ENCODE assay signal across 18 mouse cellular contexts in genomic region chr2:120646777-120647176, GRCm38 (mm10). TPM values are rescaled to one million over a fixed set of nuclear protein-coding genes. Genes with fewer than 3 reads are reported as not detected.
A peak's percentile ranks its signal among the peaks of the same experiment; 100 is the strongest.
DNase-seq lines count a peak whose midpoint lies in the region; ATAC-seq and TF ChIP-seq lines count a peak whose summit lies in the region.
"Had no signal": no experiment of that assay in that cellular context is flagged by ENCODE, and none has a peak within 500 bp of the region (broad histone marks: within the 10 kb centered on the region; RNA-seq: fewer than 3 reads in every experiment).

No protein-coding gene starts in this region.

- no peaks in the 10 kb centered on the region for H3K9me3 ChIP-seq in lung, embryonic 15.5 days
- no peaks in the 10 kb centered on the region for H3K9me3 ChIP-seq in forebrain, postnatal 0 days (ENCODE audit: low read length)
- H3K9me3 ChIP-seq in liver, embryonic 12.5 days (replicated peaks): no peaks in the 10 kb centered on the region
- H3K9me3 ChIP-seq: embryonic facial prominence, embryonic 13.5 days; neural tube, embryonic 15.5 days had no signal

- H3K9ac ChIP-seq in lung, embryonic 15.5 days: no peak overlapping the region
- no peak overlapping the region for H3K9ac ChIP-seq in forebrain, postnatal 0 days
- no peak overlapping the region for H3K9ac ChIP-seq in liver, embryonic 12.5 days
- H3K9ac ChIP-seq: embryonic facial prominence, embryonic 13.5 days; hindbrain, embryonic 14.5 days; liver, postnatal 0 days; neural tube, embryonic 15.5 days had no signal

- H3K4me1 ChIP-seq in lung, embryonic 15.5 days: peaks cover 10% of the 10 kb centered on the region
- no peaks in the 10 kb centered on the region for H3K4me1 ChIP-seq in forebrain, postnatal 0 days (ENCODE audit: insufficient read depth)
- no peaks in the 10 kb centered on the region for H3K4me1 ChIP-seq in liver, embryonic 12.5 days
- H3K4me1 ChIP-seq: neural tube, embryonic 15.5 days had no signal

- peak; percentile 70 for ATAC-seq in lung, embryonic 15.5 days (ENCODE audit: borderline replicate concordance, extremely low read depth, low FRiP score, low TSS enrichment)
- no peak for ATAC-seq in forebrain, postnatal 0 days
- no peak for ATAC-seq in liver, embryonic 12.5 days
- ATAC-seq: forebrain, embryonic 14.5 days had no signal

- no peak for TF ChIP-seq CTCF in gastrocnemius, adult 2 months (IDR thresholded peaks at IDR 0.05)
- no peak for TF ChIP-seq CTCF in forebrain, postnatal 0 days (IDR thresholded peaks at IDR 0.05; ENCODE audit: low read depth)

- H3K27ac ChIP-seq in gastrocnemius, adult 2 months: peak overlapping the region; percentile 65
- peak overlapping the region; percentile 64 for H3K27ac ChIP-seq in lung, embryonic 15.5 days
- H3K27ac ChIP-seq in forebrain, postnatal 0 days (ENCODE audit: low read depth, low read length): no peak overlapping the region
- no peak overlapping the region for H3K27ac ChIP-seq in liver, embryonic 12.5 days
- H3K27ac ChIP-seq: embryonic facial prominence, embryonic 13.5 days; hindbrain, embryonic 14.5 days; layer of hippocampus, adult 2 months; neural tube, embryonic 15.5 days had no signal

- no peaks in the 10 kb centered on the region for H3K27me3 ChIP-seq in lung, embryonic 15.5 days
- no peaks in the 10 kb centered on the region for H3K27me3 ChIP-seq in forebrain, postnatal 0 days (ENCODE audit: insufficient read depth, low read length)
- 0 out of 2 replicates have a peak, but pooled peaks cover 7% of the 10 kb centered on the region for H3K27me3 ChIP-seq in liver, embryonic 12.5 days (replicated peaks)
- H3K27me3 ChIP-seq: embryonic facial prominence, embryonic 13.5 days; neural tube, embryonic 15.5 days had no signal

- no peaks in the 10 kb centered on the region for H3K36me3 ChIP-seq in lung, embryonic 15.5 days
- H3K36me3 ChIP-seq in forebrain, postnatal 0 days (ENCODE audit: insufficient read depth): no peaks in the 10 kb centered on the region
- no peaks in the 10 kb centered on the region for H3K36me3 ChIP-seq in liver, embryonic 12.5 days
- H3K36me3 ChIP-seq: embryonic facial prominence, embryonic 13.5 days; neural tube, embryonic 15.5 days had no signal

- DNase-seq in gastrocnemius, adult 18-20 months (ENCODE audit: low spot score): peak; percentile 55
- DNase-seq in gastrocnemius, postnatal 36 days: no peak
- peak; percentile 90 for DNase-seq in 3T3-L1 (ENCODE audit: low read depth, low spot score)
- peak; percentile 55 for DNase-seq in gastrocnemius, adult 2 months
- no peak for DNase-seq in forebrain, postnatal 0 days
- no peak for DNase-seq in B cell, adult 2 months
- DNase-seq: cerebellum, adult 9-11 months; kidney, adult 8-10 months; liver, postnatal 0 days; right cerebral cortex, adult 18-20 months; thymus, adult 18-20 months had no signal

- 43% methylated on average over 4 of the region's 4 CpGs for WGBS in lung, embryonic 15.5 days
- 64% methylated on average over 4 of the region's 4 CpGs for WGBS in forebrain, postnatal 0 days
- WGBS in liver, embryonic 12.5 days (ENCODE audit: insufficient replicate concordance): 56% methylated on average over 4 of the region's 4 CpGs

- intact Hi-C loops in gastrocnemius, postnatal 36 days (cut with DNase I): no loop called here
- intact Hi-C loops in gastrocnemius, adult 2 months (cut with DNase I): no loop called here

- H3K4me3 ChIP-seq in gastrocnemius, adult 2 months: 0 out of 2 replicates have a peak overlapping the region, but pooled peaks have one; percentile 13
- no peak overlapping the region for H3K4me3 ChIP-seq in lung, embryonic 15.5 days
- H3K4me3 ChIP-seq in forebrain, postnatal 0 days (ENCODE audit: low read depth, low read length): no peak overlapping the region
- no peak overlapping the region for H3K4me3 ChIP-seq in liver, embryonic 12.5 days
- H3K4me3 ChIP-seq: embryonic facial prominence, embryonic 13.5 days; layer of hippocampus, adult 2 months; neural tube, embryonic 15.5 days had no signal

- no peak overlapping the region for H3K4me2 ChIP-seq in lung, embryonic 15.5 days
- H3K4me2 ChIP-seq in forebrain, postnatal 0 days (ENCODE audit: low read depth): no peak overlapping the region
- H3K4me2 ChIP-seq in liver, embryonic 12.5 days: no peak overlapping the region
- H3K4me2 ChIP-seq: embryonic facial prominence, embryonic 13.5 days; hindbrain, embryonic 14.5 days; neural tube, embryonic 15.5 days had no signal

RNA-seq across cellular contexts. Expression of gene Stard9, which starts 17.9 kb away (rescaled TPM):
- total RNA-seq in gastrocnemius, adult 18-20 months (2021): 1 to 10 TPM; 1.8 to 2.3 TPM
- 1 to 10 TPM; 3.6 to 3.9 TPM for total RNA-seq in gastrocnemius, postnatal 36 days (2021)
- total RNA-seq in gastrocnemius, adult 2 months (2021): 1 to 10 TPM; 3.0 TPM
- 8.6 and 11.7 TPM in 2 replicates for polyA plus RNA-seq in lung, embryonic 15.5 days (2015; fragmentation: Nextera tagmentation; extraction: Ambion mirVana)
- total RNA-seq in forebrain, postnatal 0 days (2014; rRNA removed): 8.5 and 11.8 TPM in 2 replicates
- 0.92 and 1.8 TPM in 2 replicates for polyA plus RNA-seq in forebrain, postnatal 0 days (2015; fragmentation: Nextera tagmentation; extraction: Ambion mirVana)
- polyA plus RNA-seq in liver, embryonic 12.5 days (2016; fragmentation: Nextera tagmentation; extraction: Ambion mirVana): 1.4 and 1.7 TPM in 2 replicates

RNA-seq across cellular contexts. Expression of gene Lrrc57, which starts 37.5 kb away (rescaled TPM):
- total RNA-seq in gastrocnemius, adult 18-20 months (2021): 10 to 100 TPM; 12.6 to 12.9 TPM
- total RNA-seq in gastrocnemius, postnatal 36 days (2021): 10 to 100 TPM; 10.3 to 11.0 TPM
- total RNA-seq in gastrocnemius, adult 2 months (2021): 10 to 100 TPM in 1 of 2 experiments, 1 to 10 TPM in 1; 9.9 to 13.9 TPM
- polyA plus RNA-seq in lung, embryonic 15.5 days (2015; fragmentation: Nextera tagmentation; extraction: Ambion mirVana): 27.4 and 29.9 TPM in 2 replicates
- 38.2 and 38.5 TPM in 2 replicates for total RNA-seq in forebrain, postnatal 0 days (2014; rRNA removed)
- 23.2 and 26.1 TPM in 2 replicates for polyA plus RNA-seq in forebrain, postnatal 0 days (2015; fragmentation: Nextera tagmentation; extraction: Ambion mirVana)
- 16.0 and 18.0 TPM in 2 replicates for polyA plus RNA-seq in liver, embryonic 12.5 days (2016; fragmentation: Nextera tagmentation; extraction: Ambion mirVana)

RNA-seq across cellular contexts. Expression of gene Haus2, which starts 37.6 kb away (rescaled TPM):
- 1 to 10 TPM; 6.6 to 6.7 TPM for total RNA-seq in gastrocnemius, adult 18-20 months (2021)
- total RNA-seq in gastrocnemius, postnatal 36 days (2021): 1 to 10 TPM; 5.0 to 7.2 TPM
- total RNA-seq in gastrocnemius, adult 2 months (2021): 1 to 10 TPM; 5.7 to 8.6 TPM
- polyA plus RNA-seq in lung, embryonic 15.5 days (2015; fragmentation: Nextera tagmentation; extraction: Ambion mirVana): 21.9 and 25.4 TPM in 2 replicates
- 30.6 and 33.8 TPM in 2 replicates for total RNA-seq in forebrain, postnatal 0 days (2014; rRNA removed)
- 20.5 and 36.8 TPM in 2 replicates for polyA plus RNA-seq in forebrain, postnatal 0 days (2015; fragmentation: Nextera tagmentation; extraction: Ambion mirVana)
- polyA plus RNA-seq in liver, embryonic 12.5 days (2016; fragmentation: Nextera tagmentation; extraction: Ambion mirVana): 21.7 and 21.8 TPM in 2 replicates

Comparison
In these comparisons a context has a peak if more than half of its experiments do, and no peak if none do; other contexts are left out.
1. DNase-seq: peak in gastrocnemius, adult 18-20 months (single experiment), 3T3-L1 (single experiment) and gastrocnemius, adult 2 months (single experiment); none in gastrocnemius, postnatal 36 days (0 of 2), forebrain, postnatal 0 days (single experiment) and B cell, adult 2 months (0 of 2).
2. H3K27ac ChIP-seq: peak in gastrocnemius, adult 2 months (single experiment) and lung, embryonic 15.5 days (single experiment); none in forebrain, postnatal 0 days (single experiment) and liver, embryonic 12.5 days (single experiment).